Comparison of ENCODE assay signal across 27 mouse cellular contexts in the genomic region with DNA sequence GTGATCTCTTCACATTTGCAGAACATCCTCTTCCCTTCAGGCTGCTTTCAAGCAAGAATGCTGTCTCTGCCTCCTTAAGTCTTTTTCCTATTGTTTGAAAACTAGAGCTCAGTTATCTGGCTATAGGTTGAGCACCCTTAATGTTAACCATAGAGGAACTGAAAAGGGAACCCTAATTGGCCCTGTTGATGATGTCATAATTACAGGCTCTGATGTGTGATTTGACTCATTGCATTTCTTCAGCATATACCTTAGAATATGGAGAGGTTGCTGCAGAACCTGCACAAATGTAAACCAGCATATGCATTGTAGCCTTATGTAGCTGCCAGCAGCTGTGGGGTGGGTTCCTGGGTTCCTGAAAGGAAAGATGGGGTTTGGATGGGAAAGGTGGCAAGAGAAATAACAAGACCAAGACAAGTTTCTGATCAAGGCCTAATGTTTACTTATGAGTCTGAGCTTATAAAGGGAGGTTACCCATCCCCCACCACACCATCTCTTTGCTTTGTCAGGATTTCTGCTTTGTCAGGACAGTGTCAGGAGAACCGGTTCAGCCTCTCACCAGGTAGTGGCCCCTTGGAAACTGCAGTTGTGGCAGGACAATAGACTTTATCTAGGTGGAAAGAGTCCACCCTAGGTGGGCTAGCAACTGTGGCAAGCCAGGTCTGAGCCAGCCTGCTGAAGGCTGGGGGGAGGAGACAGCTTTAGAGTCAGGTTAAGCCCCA. TPM values are rescaled to one million over a fixed set of nuclear protein-coding genes. Genes with fewer than 3 reads are reported as not detected.
DNase-seq lines count a peak whose midpoint lies in the region; ATAC-seq and TF ChIP-seq lines count a peak whose summit lies in the region.
"Had no signal": no experiment of that assay in that cellular context is flagged by ENCODE, and none has a peak within 500 bp of the region (broad histone marks: within the 10 kb centered on the region; RNA-seq: fewer than 3 reads in every experiment).

No protein-coding gene starts in this region.

- no peaks in the 10 kb centered on the region for H3K4me1 ChIP-seq in forebrain, embryonic 14.5 days (ENCODE audit: control insufficient read depth, insufficient read depth, low read length)
- H3K4me1 ChIP-seq in forebrain, embryonic 16.5 days (replicated peaks; ENCODE audit: control insufficient read depth, insufficient read depth, low read length): no peaks in the 10 kb centered on the region
- H3K4me1 ChIP-seq in midbrain, postnatal 0 days (ENCODE audit: insufficient read depth, low read length): no peaks in the 10 kb centered on the region
- H3K4me1 ChIP-seq in neural tube, embryonic 15.5 days: no peaks in the 10 kb centered on the region
- H3K4me1 ChIP-seq: embryonic facial prominence, embryonic 13.5 days; heart, embryonic 13.5 days; hindbrain, embryonic 15.5 days; limb, embryonic 13.5 days had no signal

- no peak overlapping the region for H3K27ac ChIP-seq in forebrain, embryonic 14.5 days (ENCODE audit: low read depth, low read length)
- H3K27ac ChIP-seq in forebrain, embryonic 16.5 days (ENCODE audit: low read length): no peak overlapping the region
- no peak overlapping the region for H3K27ac ChIP-seq in midbrain, postnatal 0 days (ENCODE audit: low read depth, low read length)
- H3K27ac ChIP-seq in neural tube, embryonic 15.5 days (replicated peaks): no peak overlapping the region
- H3K27ac ChIP-seq: embryonic facial prominence, embryonic 13.5 days; heart, adult 2 months; heart, embryonic 13.5 days; hindbrain, embryonic 10.5 days; hindbrain, embryonic 15.5 days; limb, embryonic 13.5 days had no signal

- no peaks in the 10 kb centered on the region for H3K9me3 ChIP-seq in forebrain, embryonic 14.5 days (replicated peaks; ENCODE audit: control insufficient read depth, low read length)
- no peaks in the 10 kb centered on the region for H3K9me3 ChIP-seq in forebrain, embryonic 16.5 days (ENCODE audit: control insufficient read depth, low read length)
- no peaks in the 10 kb centered on the region for H3K9me3 ChIP-seq in midbrain, postnatal 0 days (ENCODE audit: low read length)
- no peaks in the 10 kb centered on the region for H3K9me3 ChIP-seq in neural tube, embryonic 15.5 days (replicated peaks)
- H3K9me3 ChIP-seq: embryonic facial prominence, embryonic 13.5 days; heart, embryonic 13.5 days; hindbrain, embryonic 10.5 days; hindbrain, embryonic 15.5 days; limb, embryonic 13.5 days had no signal

- H3K4me2 ChIP-seq in forebrain, embryonic 14.5 days (ENCODE audit: low read length): no peak overlapping the region
- no peak overlapping the region for H3K4me2 ChIP-seq in forebrain, embryonic 16.5 days (ENCODE audit: low read length)
- no peak overlapping the region for H3K4me2 ChIP-seq in midbrain, postnatal 0 days (ENCODE audit: low read depth, low read length, poor library complexity, severe bottlenecking)
- no peak overlapping the region for H3K4me2 ChIP-seq in neural tube, embryonic 15.5 days
- H3K4me2 ChIP-seq: embryonic facial prominence, embryonic 13.5 days; heart, embryonic 13.5 days; hindbrain, embryonic 15.5 days; limb, embryonic 13.5 days; liver, embryonic 11.5 days had no signal

- H3K9ac ChIP-seq in forebrain, embryonic 14.5 days (ENCODE audit: low read length): no peak overlapping the region
- no peak overlapping the region for H3K9ac ChIP-seq in forebrain, embryonic 16.5 days (replicated peaks; ENCODE audit: low read depth, low read length)
- H3K9ac ChIP-seq in midbrain, postnatal 0 days (replicated peaks; ENCODE audit: low read length, poor library complexity, severe bottlenecking): no peak overlapping the region
- no peak overlapping the region for H3K9ac ChIP-seq in neural tube, embryonic 15.5 days (replicated peaks)
- H3K9ac ChIP-seq: embryonic facial prominence, embryonic 13.5 days; heart, embryonic 13.5 days; hindbrain, embryonic 15.5 days; limb, embryonic 13.5 days had no signal

- H3K4me3 ChIP-seq in forebrain, embryonic 14.5 days (ENCODE audit: low read depth, low read length): no peak overlapping the region
- H3K4me3 ChIP-seq in forebrain, embryonic 16.5 days (replicated peaks; ENCODE audit: low read length): no peak overlapping the region
- no peak overlapping the region for H3K4me3 ChIP-seq in midbrain, postnatal 0 days (ENCODE audit: low read depth, low read length)
- H3K4me3 ChIP-seq in neural tube, embryonic 15.5 days (replicated peaks): no peak overlapping the region
- H3K4me3 ChIP-seq: embryonic facial prominence, embryonic 13.5 days; erythroblast, embryonic 14.5 days; heart, adult 2 months; heart, embryonic 13.5 days; hindbrain, embryonic 10.5 days; hindbrain, embryonic 15.5 days; limb, embryonic 13.5 days had no signal

- ATAC-seq in forebrain, embryonic 14.5 days: peak; percentile 29; the same call in 1 of the 2 replicates
- ATAC-seq in forebrain, embryonic 16.5 days: no peak
- ATAC-seq in common myeloid progenitor, adult 5-6 weeks (replicated peaks; ENCODE audit: low read depth, poor library complexity, severe bottlenecking): 0 out of 2 replicates have a peak, but pooled peaks have one; percentile 46
- ATAC-seq in midbrain, postnatal 0 days (ENCODE audit: low FRiP score): no peak
- no peak for ATAC-seq in neural tube, embryonic 15.5 days (ENCODE audit: low FRiP score)
- ATAC-seq: CD4-positive, CD25-positive, alpha-beta regulatory T cell, adult 4 months; inflammation-experienced regulatory T-cells, adult 6 months; Patski had no signal

- no peak for TF ChIP-seq CTCF in midbrain, postnatal 0 days (IDR thresholded peaks at IDR 0.05)

- 15% methylated on average over 1 of the region's 1 CpGs for WGBS in forebrain, embryonic 14.5 days
- WGBS in forebrain, embryonic 16.5 days: 9% methylated on average over 1 of the region's 1 CpGs
- 9% methylated on average over 1 of the region's 1 CpGs for WGBS in midbrain, postnatal 0 days
- 19% methylated on average over 1 of the region's 1 CpGs for WGBS in neural tube, embryonic 15.5 days

- no peak for DNase-seq in forebrain, embryonic 14.5 days (ENCODE audit: low spot score)
- DNase-seq in ES-CJ7 (ENCODE audit: low read depth, low spot score): peak; percentile 66
- DNase-seq in yolk sac, embryonic 10.5 days (ENCODE audit: low spot score): peak; percentile 7
- no peak for DNase-seq in midbrain, postnatal 0 days (ENCODE audit: low spot score)
- DNase-seq: adrenal gland, postnatal 25 days; cerebellum, adult 11-12 months; cerebellum, adult 9-11 months; gastrocnemius, postnatal 25 days; heart, adult 2 months; heart, postnatal 10 days; kidney, adult 2 months; kidney, postnatal 36 days; lung, postnatal 4 days; midbrain, embryonic 14.5 days had no signal

- H3K27me3 ChIP-seq in forebrain, embryonic 14.5 days (replicated peaks; ENCODE audit: control insufficient read depth, insufficient read depth, low read length): no peaks in the 10 kb centered on the region
- H3K27me3 ChIP-seq in forebrain, embryonic 16.5 days (replicated peaks; ENCODE audit: control insufficient read depth, insufficient read depth, low read length): no peaks in the 10 kb centered on the region
- no peaks in the 10 kb centered on the region for H3K27me3 ChIP-seq in midbrain, postnatal 0 days (ENCODE audit: insufficient read depth, low read length)
- no peaks in the 10 kb centered on the region for H3K27me3 ChIP-seq in neural tube, embryonic 15.5 days (replicated peaks)
- H3K27me3 ChIP-seq: embryonic facial prominence, embryonic 13.5 days; heart, embryonic 13.5 days; hindbrain, embryonic 15.5 days; limb, embryonic 13.5 days; Patski had no signal

- H3K36me3 ChIP-seq in forebrain, embryonic 14.5 days (ENCODE audit: control insufficient read depth, insufficient read depth, low read length): 0 out of 2 replicates have a peak, but pooled peaks cover 3% of the 10 kb centered on the region
- no peaks in the 10 kb centered on the region for H3K36me3 ChIP-seq in forebrain, embryonic 16.5 days (ENCODE audit: control insufficient read depth, insufficient read depth)
- H3K36me3 ChIP-seq in midbrain, postnatal 0 days (ENCODE audit: insufficient read depth, low read length): no peaks in the 10 kb centered on the region
- H3K36me3 ChIP-seq in neural tube, embryonic 15.5 days: no peaks in the 10 kb centered on the region

RNA-seq across cellular contexts. Expression of a gene that starts 9.4 kb away (rescaled TPM):
- 3.2 and 3.3 TPM in 2 replicates for polyA plus RNA-seq in forebrain, embryonic 14.5 days (2014; fragmentation: Nextera tagmentation; extraction: Ambion mirVana)
- polyA plus RNA-seq in forebrain, embryonic 16.5 days (2015; fragmentation: Nextera tagmentation; extraction: Ambion mirVana): 2.0 and 2.2 TPM in 2 replicates
- total RNA-seq in common myeloid progenitor, adult 5-6 weeks (2017): 16.2 and 18.5 TPM in 2 replicates
- total RNA-seq in midbrain, postnatal 0 days (2014; rRNA removed): 8.8 and 10.2 TPM in 2 replicates
- polyA plus RNA-seq in midbrain, postnatal 0 days (2015; fragmentation: Nextera tagmentation; extraction: Ambion mirVana): 2.0 and 2.3 TPM in 2 replicates
- polyA plus RNA-seq in neural tube, embryonic 15.5 days (2015; fragmentation: Nextera tagmentation; extraction: Ambion mirVana): 2.1 and 2.5 TPM in 2 replicates

Comparison
In these comparisons a context has a peak if more than half of its experiments do, and no peak if none do; other contexts are left out.
1. ATAC-seq: peak in forebrain, embryonic 14.5 days (single experiment) and common myeloid progenitor, adult 5-6 weeks (single experiment); none in forebrain, embryonic 16.5 days (single experiment), midbrain, postnatal 0 days (single experiment) and neural tube, embryonic 15.5 days (single experiment).
2. DNase-seq: peak in ES-CJ7 (single experiment) and yolk sac, embryonic 10.5 days (single experiment); none in forebrain, embryonic 14.5 days (single experiment) and midbrain, postnatal 0 days (single experiment).